Mouse (Mus musculus): ENCODE data around the gene Ttn. TPM values are rescaled to one million over a fixed set of nuclear protein-coding genes. Genes with fewer than 3 reads are reported as not detected.

Ttn gene
- polyA plus RNA-seq, 1 experiment from 2014 or later = 0.91 TPM

GRCm38 (mm10) chr2:76702751-76703150, 279.6 kb downstream of the Ttn start:
- H3K27ac ChIP-seq (replicated peaks; ENCODE audit: low read depth, low read length) = no peak overlapping the region
- no peak for ATAC-seq (ENCODE audit: low FRiP score, low TSS enrichment)
- DNase-seq = no peak
- H3K27me3 ChIP-seq (ENCODE audit: control insufficient read depth, insufficient read depth, low read length) = no peaks in the 10 kb centered on the region
- no peaks in the 10 kb centered on the region for H3K4me1 ChIP-seq (ENCODE audit: control insufficient read depth, insufficient read depth, low read length)
- no peak overlapping the region for H3K4me2 ChIP-seq (ENCODE audit: low read length)
- no peak overlapping the region for H3K9ac ChIP-seq (replicated peaks; ENCODE audit: low read length)
- H3K36me3 ChIP-seq (ENCODE audit: control insufficient read depth, insufficient read depth, low read length) = peaks cover 6% of the 10 kb centered on the region; the same call in 1 of the 2 replicates
- H3K4me3 ChIP-seq (replicated peaks; ENCODE audit: low read depth, low read length) = no peak overlapping the region
- 91% methylated on average over 5 of the region's 5 CpGs for WGBS
- no peaks in the 10 kb centered on the region for H3K9me3 ChIP-seq (ENCODE audit: control insufficient read depth, low read length)

DNA sequence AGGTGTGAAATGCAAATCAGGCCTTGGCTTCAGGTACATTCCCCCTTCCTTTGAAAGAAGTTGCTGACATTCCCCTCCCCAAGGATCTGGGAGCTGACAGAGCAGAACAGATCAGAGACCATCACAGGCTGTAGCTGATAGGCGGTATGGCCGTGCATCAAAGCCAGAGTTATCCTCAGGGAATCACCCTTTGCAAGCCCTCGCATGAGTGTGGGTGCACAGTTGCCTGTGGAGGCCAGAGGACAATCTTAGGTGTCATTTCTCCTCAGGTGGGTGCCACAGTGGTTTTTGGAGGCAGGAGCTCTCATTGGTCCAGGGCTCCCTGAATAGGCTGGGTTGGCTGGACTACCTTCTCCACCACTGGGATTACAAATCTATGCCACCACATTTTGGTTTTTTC, 280.2 kb downstream of the Ttn start:
- Histone ChIP-seq H3K4me1 (ENCODE audit: control insufficient read depth, insufficient read depth, low read length) (no peaks in the 10 kb centered on the region), H3K27me3 (ENCODE audit: control insufficient read depth, insufficient read depth, low read length) (no peaks in the 10 kb centered on the region), H3K9ac (replicated peaks; ENCODE audit: low read length) (no peak overlapping the region), H3K9me3 (ENCODE audit: control insufficient read depth, low read length) (no peaks in the 10 kb centered on the region), H3K4me3 (replicated peaks; ENCODE audit: low read depth, low read length) (no peak overlapping the region), H3K27ac (replicated peaks; ENCODE audit: low read depth, low read length) (no peak overlapping the region), H3K4me2 (ENCODE audit: low read length) (no peak overlapping the region), H3K36me3 (ENCODE audit: control insufficient read depth, insufficient read depth, low read length) (peaks cover 11% of the 10 kb centered on the region)
- DNase-seq = no peak
- 78% methylated on average over 3 of the region's 3 CpGs for WGBS
- no peak for ATAC-seq (ENCODE audit: low FRiP score, low TSS enrichment)

GRCm38 (mm10) chr2:76695290-76695689, 287.1 kb downstream of the Ttn start:
- no peaks in the 10 kb centered on the region for H3K27me3 ChIP-seq (ENCODE audit: control insufficient read depth, insufficient read depth, low read length)
- H3K4me1 ChIP-seq (ENCODE audit: control insufficient read depth, insufficient read depth, low read length) = no peaks in the 10 kb centered on the region
- no peak overlapping the region for H3K27ac ChIP-seq (replicated peaks; ENCODE audit: low read depth, low read length)
- no peak overlapping the region for H3K4me2 ChIP-seq (ENCODE audit: low read length)
- no peak for ATAC-seq (ENCODE audit: low FRiP score, low TSS enrichment)
- WGBS = 91% methylated on average over 6 of the region's 6 CpGs
- H3K4me3 ChIP-seq (replicated peaks; ENCODE audit: low read depth, low read length) = no peak overlapping the region
- DNase-seq = no peak
- peaks cover 73% of the 10 kb centered on the region for H3K36me3 ChIP-seq (ENCODE audit: control insufficient read depth, insufficient read depth, low read length)
- H3K9me3 ChIP-seq (ENCODE audit: control insufficient read depth, low read length) = no peaks in the 10 kb centered on the region
- no peak overlapping the region for H3K9ac ChIP-seq (replicated peaks; ENCODE audit: low read length)

GRCm38 (mm10) chr2:76693765-76694164, 288.6 kb downstream of the Ttn start:
- Histone ChIP-seq H3K4me2 (ENCODE audit: low read length) (no peak overlapping the region), H3K9ac (replicated peaks; ENCODE audit: low read length) (no peak overlapping the region), H3K36me3 (ENCODE audit: control insufficient read depth, insufficient read depth, low read length) (peaks cover 76% of the 10 kb centered on the region), H3K27me3 (ENCODE audit: control insufficient read depth, insufficient read depth, low read length) (no peaks in the 10 kb centered on the region), H3K9me3 (ENCODE audit: control insufficient read depth, low read length) (no peaks in the 10 kb centered on the region), H3K4me3 (replicated peaks; ENCODE audit: low read depth, low read length) (no peak overlapping the region), H3K4me1 (ENCODE audit: control insufficient read depth, insufficient read depth, low read length) (no peaks in the 10 kb centered on the region), H3K27ac (replicated peaks; ENCODE audit: low read depth, low read length) (no peak overlapping the region)
- ATAC-seq (ENCODE audit: low FRiP score, low TSS enrichment) = no peak
- no peak for DNase-seq
- WGBS = 85% methylated on average over 5 of the region's 5 CpGs

GRCm38 (mm10) chr2:76690436-76691204, 291.7 kb downstream of the Ttn start:
- Histone ChIP-seq H3K36me3 (ENCODE audit: control insufficient read depth, insufficient read depth, low read length) (peaks cover 85% of the 10 kb centered on the region), H3K9ac (replicated peaks; ENCODE audit: low read length) (no peak overlapping the region), H3K9me3 (ENCODE audit: control insufficient read depth, low read length) (no peaks in the 10 kb centered on the region), H3K27me3 (ENCODE audit: control insufficient read depth, insufficient read depth, low read length) (no peaks in the 10 kb centered on the region), H3K27ac (replicated peaks; ENCODE audit: low read depth, low read length) (no peak overlapping the region), H3K4me2 (ENCODE audit: low read length) (no peak overlapping the region), H3K4me3 (replicated peaks; ENCODE audit: low read depth, low read length) (no peak overlapping the region), H3K4me1 (ENCODE audit: control insufficient read depth, insufficient read depth, low read length) (no peaks in the 10 kb centered on the region)
- DNase-seq (no peak), ATAC-seq (ENCODE audit: low FRiP score, low TSS enrichment) (no peak)
- 91% methylated on average over 12 of the region's 12 CpGs for WGBS

DNA sequence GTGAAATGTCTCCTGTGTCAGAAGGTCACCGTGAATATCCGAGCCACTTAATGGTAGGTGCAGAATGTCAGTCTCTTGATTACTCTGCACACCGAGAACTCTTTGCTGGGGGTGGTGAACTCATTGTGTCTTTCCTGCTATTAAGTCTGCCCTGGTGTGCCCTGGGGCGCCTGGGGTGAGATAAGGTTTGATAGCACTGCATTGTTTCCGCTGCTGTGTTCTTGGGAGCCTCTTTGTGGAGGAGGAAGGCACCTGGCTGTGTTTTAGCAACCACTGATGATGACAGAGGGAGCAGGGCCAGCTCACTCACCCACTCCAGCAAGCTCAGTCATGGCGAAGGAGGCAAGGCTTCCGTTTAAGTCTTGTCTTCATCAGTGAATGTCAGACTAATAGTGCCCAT, 294.2 kb downstream of the Ttn start:
- no peak for ATAC-seq (ENCODE audit: low FRiP score, low TSS enrichment)
- Histone ChIP-seq H3K4me3 (replicated peaks; ENCODE audit: low read depth, low read length) (no peak overlapping the region), H3K4me1 (ENCODE audit: control insufficient read depth, insufficient read depth, low read length) (no peaks in the 10 kb centered on the region), H3K9me3 (ENCODE audit: control insufficient read depth, low read length) (no peaks in the 10 kb centered on the region), H3K27ac (replicated peaks; ENCODE audit: low read depth, low read length) (no peak overlapping the region), H3K36me3 (ENCODE audit: control insufficient read depth, insufficient read depth, low read length) (peaks cover 83% of the 10 kb centered on the region), H3K4me2 (ENCODE audit: low read length) (no peak overlapping the region), H3K27me3 (ENCODE audit: control insufficient read depth, insufficient read depth, low read length) (no peaks in the 10 kb centered on the region), H3K9ac (replicated peaks; ENCODE audit: low read length) (no peak overlapping the region)
- WGBS = 86% methylated on average over 7 of the region's 7 CpGs
- DNase-seq = no peak

DNA sequence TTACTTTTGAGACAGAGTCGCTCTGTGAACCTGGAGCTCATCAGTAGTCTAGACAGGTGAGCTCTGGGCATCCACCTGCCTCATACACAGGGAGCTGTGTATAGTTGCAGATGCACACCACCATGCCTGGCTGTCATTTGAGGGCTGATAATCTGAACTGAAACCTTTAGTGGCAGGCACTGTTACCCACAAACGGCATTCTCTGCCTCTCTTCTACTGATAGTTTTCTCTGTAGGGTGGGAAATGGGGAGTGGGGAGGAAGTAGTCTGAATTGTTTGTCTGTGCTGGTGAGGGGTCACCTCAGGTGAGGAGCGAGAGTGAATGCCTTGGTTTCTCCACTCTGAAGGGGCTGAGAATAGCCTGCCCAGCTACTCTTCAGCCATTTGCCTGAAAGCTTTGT, 294.7 kb downstream of the Ttn start:
- 89% methylated on average over 3 of the region's 3 CpGs for WGBS
- Histone ChIP-seq H3K4me3 (replicated peaks; ENCODE audit: low read depth, low read length) (no peak overlapping the region), H3K36me3 (ENCODE audit: control insufficient read depth, insufficient read depth, low read length) (peaks cover 83% of the 10 kb centered on the region), H3K27ac (replicated peaks; ENCODE audit: low read depth, low read length) (no peak overlapping the region), H3K9me3 (ENCODE audit: control insufficient read depth, low read length) (no peaks in the 10 kb centered on the region), H3K9ac (replicated peaks; ENCODE audit: low read length) (no peak overlapping the region), H3K4me1 (ENCODE audit: control insufficient read depth, insufficient read depth, low read length) (no peaks in the 10 kb centered on the region), H3K4me2 (ENCODE audit: low read length) (no peak overlapping the region), H3K27me3 (ENCODE audit: control insufficient read depth, insufficient read depth, low read length) (no peaks in the 10 kb centered on the region)
- ATAC-seq (ENCODE audit: low FRiP score, low TSS enrichment) = no peak
- no peak for DNase-seq

- ATAC-seq (ENCODE audit: low FRiP score, low TSS enrichment) = no peak
These were observed 295.4 kb downstream of the Ttn start for GRCm38 (mm10) chr2:76686986-76687385.

DNA sequence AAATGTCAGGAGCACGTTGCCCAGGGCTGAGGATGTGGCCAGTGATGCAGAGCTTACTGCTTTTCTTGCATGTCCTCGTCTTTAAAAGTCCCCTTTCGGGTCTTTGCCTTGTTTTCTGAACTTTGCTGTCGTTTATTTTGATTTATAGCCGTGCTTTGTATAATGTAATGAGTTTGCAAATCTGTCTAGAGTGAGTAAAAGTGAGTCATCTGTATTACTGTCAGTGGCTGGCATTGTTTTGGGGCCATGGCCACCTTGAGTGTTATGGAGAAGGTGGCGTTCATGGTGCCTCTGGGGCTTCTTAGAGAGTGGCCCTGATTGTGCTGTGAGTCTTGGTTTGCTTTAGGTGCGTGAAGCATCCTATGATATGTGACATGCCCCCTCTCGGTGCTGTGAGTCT, 300.0 kb downstream of the Ttn start:
- Histone ChIP-seq H3K9ac (replicated peaks; ENCODE audit: low read length) (no peak overlapping the region), H3K4me3 (replicated peaks; ENCODE audit: low read depth, low read length) (no peak overlapping the region), H3K36me3 (ENCODE audit: control insufficient read depth, insufficient read depth, low read length) (peaks cover 52% of the 10 kb centered on the region), H3K27me3 (ENCODE audit: control insufficient read depth, insufficient read depth, low read length) (no peaks in the 10 kb centered on the region), H3K9me3 (ENCODE audit: control insufficient read depth, low read length) (no peaks in the 10 kb centered on the region), H3K4me2 (ENCODE audit: low read length) (no peak overlapping the region), H3K4me1 (ENCODE audit: control insufficient read depth, insufficient read depth, low read length) (no peaks in the 10 kb centered on the region), H3K27ac (replicated peaks; ENCODE audit: low read depth, low read length) (no peak overlapping the region)
- ATAC-seq (ENCODE audit: low FRiP score, low TSS enrichment) (no peak), DNase-seq (no peak)
- 94% methylated on average over 8 of the region's 8 CpGs for WGBS

More at GRCm38 (mm10) chr2:76686986-76687385, 295.4 kb downstream of the Ttn start:
- WGBS = 94% methylated on average over 3 of the region's 3 CpGs
- Histone ChIP-seq H3K9ac (replicated peaks; ENCODE audit: low read length) (no peak overlapping the region), H3K9me3 (ENCODE audit: control insufficient read depth, low read length) (no peaks in the 10 kb centered on the region), H3K4me1 (ENCODE audit: control insufficient read depth, insufficient read depth, low read length) (no peaks in the 10 kb centered on the region), H3K27ac (replicated peaks; ENCODE audit: low read depth, low read length) (no peak overlapping the region), H3K27me3 (ENCODE audit: control insufficient read depth, insufficient read depth, low read length) (no peaks in the 10 kb centered on the region), H3K4me2 (ENCODE audit: low read length) (no peak overlapping the region), H3K36me3 (ENCODE audit: control insufficient read depth, insufficient read depth, low read length) (peaks cover 83% of the 10 kb centered on the region), H3K4me3 (replicated peaks; ENCODE audit: low read depth, low read length) (no peak overlapping the region)
- no peak for DNase-seq

Measured in midbrain, embryonic 14.5 days (tissue).